Mouse (Mus musculus): Measurements from ENCODE around the gene Stra6. TPM values are rescaled to one million over a fixed set of nuclear protein-coding genes. Genes with fewer than 3 reads are reported as not detected.

Stra6 gene
- polyA plus RNA-seq, 1 experiment: 0.29 TPM

- H3ac ChIP-seq (ENCODE audit: control insufficient read depth, insufficient read length, low read depth): no peak overlapping the region
- no peaks in the 10 kb centered on the region for H3K79me3 ChIP-seq (ENCODE audit: low read depth)
- no peaks in the 10 kb centered on the region for H3K79me2 ChIP-seq (ENCODE audit: control insufficient read depth, insufficient read depth)
- H3K27me3 ChIP-seq (ENCODE audit: control insufficient read depth, insufficient read depth, insufficient read length): peaks cover under 1% of the 10 kb centered on the region
- no peaks in the 10 kb centered on the region for H3K36me3 ChIP-seq (ENCODE audit: control insufficient read depth, insufficient read depth)
- TF ChIP-seq MYOD1 (IDR thresholded peaks at IDR 0.05; ENCODE audit: control insufficient read depth, insufficient read length, low read depth) (no peak), FOSL1 (IDR thresholded peaks at IDR 0.05; ENCODE audit: insufficient read depth, low read length, poor library complexity, severe bottlenecking) (no peak)
- no peak overlapping the region for H3K4me3 ChIP-seq (ENCODE audit: insufficient read depth, poor library complexity, severe bottlenecking)
Observed at GRCm38 (mm10) chr9:58025995-58026394, 37.6 kb upstream of the Stra6 start.

DNA sequence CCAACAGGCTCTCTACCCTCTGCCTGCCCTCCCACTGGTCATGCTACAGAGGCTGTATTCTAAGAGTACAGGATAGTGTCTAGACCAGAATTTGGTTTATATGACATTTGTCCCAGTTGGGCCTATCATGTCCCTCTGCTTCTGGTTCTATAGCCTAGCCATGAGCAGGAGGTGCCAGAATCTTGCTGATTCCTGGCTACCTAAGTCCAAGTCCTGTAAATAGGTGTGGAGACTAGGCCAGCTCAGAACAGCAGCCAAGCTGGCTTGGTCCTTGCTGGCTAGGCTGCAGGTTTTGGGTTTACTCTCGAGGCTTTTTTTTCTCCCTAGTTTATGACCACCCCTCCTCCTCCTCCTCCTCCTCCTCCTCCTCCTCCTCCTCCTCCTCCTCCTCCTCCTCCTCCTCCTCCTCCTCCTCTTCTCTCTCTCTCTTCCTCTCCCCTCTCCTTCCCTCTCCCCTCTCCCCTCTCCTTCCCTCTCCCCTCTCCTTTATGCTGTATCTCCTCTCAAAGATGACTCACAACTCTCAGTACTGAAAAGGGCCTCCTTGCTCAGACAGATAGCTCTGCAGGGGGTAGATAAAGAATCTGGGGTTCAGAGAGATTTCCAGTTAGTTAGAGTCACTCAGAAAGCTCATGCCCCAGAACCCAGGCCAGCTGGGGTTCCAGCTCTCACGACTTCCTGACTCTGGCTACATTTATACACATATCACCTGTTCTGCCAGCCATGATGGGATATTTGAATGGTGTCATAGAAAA, 36.0 kb upstream of the Stra6 start:
- H3K27me3 ChIP-seq (ENCODE audit: control insufficient read depth, insufficient read depth, insufficient read length): peaks cover 7% of the 10 kb centered on the region
- no peak overlapping the region for H3ac ChIP-seq (ENCODE audit: control insufficient read depth, insufficient read length, low read depth)
- no peak overlapping the region for H3K4me3 ChIP-seq (ENCODE audit: insufficient read depth, poor library complexity, severe bottlenecking)
- TF ChIP-seq MYOG (IDR thresholded peaks at IDR 0.05; ENCODE audit: control insufficient read depth, extremely low read depth, insufficient read length) (no peak), CTCF (IDR thresholded peaks at IDR 0.05; ENCODE audit: control insufficient read depth, insufficient read depth, insufficient read length) (no peak), MAX (IDR thresholded peaks at IDR 0.05) (no peak), MYOD1 (IDR thresholded peaks at IDR 0.05; ENCODE audit: control insufficient read depth, insufficient read length, low read depth) (no peak)
- no peaks in the 10 kb centered on the region for H3K79me2 ChIP-seq (ENCODE audit: control insufficient read depth, insufficient read depth)
- H3K36me3 ChIP-seq (ENCODE audit: control insufficient read depth, insufficient read depth): no peaks in the 10 kb centered on the region
- no peaks in the 10 kb centered on the region for H3K79me3 ChIP-seq (ENCODE audit: low read depth)

DNA sequence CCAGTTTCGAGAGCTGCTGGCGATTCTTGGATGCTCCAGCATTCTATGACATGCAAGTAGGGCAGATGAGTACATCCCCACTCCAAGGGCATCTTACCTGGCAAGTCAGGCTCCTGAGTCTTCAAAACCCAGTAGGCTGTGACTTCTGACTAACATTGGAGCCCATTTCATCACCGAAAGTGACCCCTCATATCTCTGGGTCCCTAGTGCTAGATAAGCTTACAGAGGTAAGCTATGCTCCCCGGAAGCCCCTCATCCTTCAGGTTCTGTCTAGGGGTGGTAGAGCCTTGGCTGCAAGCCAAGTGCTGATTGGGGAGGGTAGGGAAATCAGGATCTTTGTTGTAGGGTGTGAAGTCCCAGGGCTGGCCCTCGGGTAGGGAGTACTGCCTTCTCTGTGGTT, 34.7 kb upstream of the Stra6 start:
- Histone ChIP-seq H3K79me3 (ENCODE audit: low read depth) (no peaks in the 10 kb centered on the region), H3ac (ENCODE audit: control insufficient read depth, insufficient read length, low read depth) (no peak overlapping the region), H3K27me3 (ENCODE audit: control insufficient read depth, insufficient read depth, insufficient read length) (peaks cover 14% of the 10 kb centered on the region), H3K36me3 (ENCODE audit: control insufficient read depth, insufficient read depth) (no peaks in the 10 kb centered on the region), H3K4me3 (ENCODE audit: insufficient read depth, poor library complexity, severe bottlenecking) (no peak overlapping the region), H3K79me2 (ENCODE audit: control insufficient read depth, insufficient read depth) (no peaks in the 10 kb centered on the region)
- TF ChIP-seq MYOG (IDR thresholded peaks at IDR 0.05; ENCODE audit: control insufficient read depth, extremely low read depth, insufficient read length) (no peak), MYOD1 (IDR thresholded peaks at IDR 0.05; ENCODE audit: control insufficient read depth, insufficient read length, low read depth) (no peak), MAX (IDR thresholded peaks at IDR 0.05) (no peak), CTCF (IDR thresholded peaks at IDR 0.05; ENCODE audit: control insufficient read depth, insufficient read depth, insufficient read length) (no peak), CEBPB (IDR thresholded peaks at IDR 0.05; ENCODE audit: low read depth) (no peak), USF1 (IDR thresholded peaks at IDR 0.05; ENCODE audit: low read depth) (no peak)

DNA sequence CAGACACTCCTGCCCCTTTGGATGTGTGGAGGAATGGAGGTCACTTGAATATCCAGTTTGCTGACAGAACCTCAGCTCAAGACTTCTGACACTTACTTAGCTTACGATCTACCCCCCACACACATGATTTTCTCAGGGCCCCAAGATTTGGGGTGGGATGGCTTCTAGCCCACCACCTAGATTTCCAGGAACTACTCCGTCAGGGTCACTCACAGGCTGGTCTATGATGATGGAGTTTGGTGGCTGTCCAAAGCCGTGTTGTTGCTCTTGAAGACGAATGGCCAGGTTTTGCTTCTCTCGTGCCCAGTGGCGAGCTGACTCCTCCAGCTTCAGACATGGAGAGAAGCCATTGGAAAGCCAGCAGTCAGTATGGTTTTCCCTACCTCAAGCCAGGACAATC, 34.0 kb upstream of the Stra6 start:
- Histone ChIP-seq H3K4me3 (ENCODE audit: insufficient read depth, poor library complexity, severe bottlenecking) (no peak overlapping the region), H3ac (ENCODE audit: control insufficient read depth, insufficient read length, low read depth) (no peak overlapping the region)
- TF ChIP-seq CTCF (IDR thresholded peaks at IDR 0.05; ENCODE audit: control insufficient read depth, insufficient read depth, insufficient read length) (no peak), MYOG (IDR thresholded peaks at IDR 0.05; ENCODE audit: control insufficient read depth, extremely low read depth, insufficient read length) (no peak), USF1 (IDR thresholded peaks at IDR 0.05; ENCODE audit: low read depth) (no peak), FOSL1 (IDR thresholded peaks at IDR 0.05; ENCODE audit: insufficient read depth, low read length, poor library complexity, severe bottlenecking) (no peak), MYOD1 (IDR thresholded peaks at IDR 0.05; ENCODE audit: control insufficient read depth, insufficient read length, low read depth) (no peak), CEBPB (IDR thresholded peaks at IDR 0.05; ENCODE audit: low read depth) (no peak), MAX (IDR thresholded peaks at IDR 0.05) (no peak)

GRCm38 (mm10) chr9:58031895-58032294, 31.7 kb upstream of the Stra6 start:
- Histone ChIP-seq H3K79me2 (ENCODE audit: control insufficient read depth, insufficient read depth) (no peaks in the 10 kb centered on the region), H3ac (ENCODE audit: control insufficient read depth, insufficient read length, low read depth) (no peak overlapping the region), H3K79me3 (ENCODE audit: low read depth) (no peaks in the 10 kb centered on the region), H3K27me3 (ENCODE audit: control insufficient read depth, insufficient read depth, insufficient read length) (peaks cover 14% of the 10 kb centered on the region), H3K36me3 (ENCODE audit: control insufficient read depth, insufficient read depth) (no peaks in the 10 kb centered on the region), H3K4me3 (ENCODE audit: insufficient read depth, poor library complexity, severe bottlenecking) (no peak overlapping the region)
- TF ChIP-seq MYOD1 (IDR thresholded peaks at IDR 0.05; ENCODE audit: control insufficient read depth, insufficient read length, low read depth) (no peak), MAX (IDR thresholded peaks at IDR 0.05) (no peak), USF1 (IDR thresholded peaks at IDR 0.05; ENCODE audit: low read depth) (no peak)

More for the DNA sequence above, 34.0 kb upstream of the Stra6 start:
- Histone ChIP-seq H3K36me3 (ENCODE audit: control insufficient read depth, insufficient read depth) (no peaks in the 10 kb centered on the region), H3K79me2 (ENCODE audit: control insufficient read depth, insufficient read depth) (no peaks in the 10 kb centered on the region), H3K27me3 (ENCODE audit: control insufficient read depth, insufficient read depth, insufficient read length) (peaks cover 14% of the 10 kb centered on the region), H3K79me3 (ENCODE audit: low read depth) (no peaks in the 10 kb centered on the region)

DNA sequence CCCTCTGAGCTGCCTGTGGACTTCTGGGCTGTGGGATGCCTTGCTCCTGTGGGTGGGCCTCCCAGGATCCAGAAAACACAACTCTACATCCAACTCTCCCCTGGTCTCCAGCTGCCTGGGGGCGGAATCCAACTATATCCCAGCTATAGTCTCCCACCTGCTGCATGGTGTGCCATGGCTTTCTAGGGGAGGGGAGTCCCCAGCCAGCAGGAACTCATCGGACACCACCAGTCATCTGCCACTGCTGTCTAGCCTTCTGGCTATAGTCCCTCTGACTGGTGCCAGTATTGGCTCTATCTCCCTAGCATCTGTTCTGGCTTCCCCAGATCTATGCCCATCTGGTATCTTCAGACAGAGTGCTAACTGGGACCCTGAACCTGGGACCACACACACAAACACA, 28.1 kb upstream of the Stra6 start:
- no peaks in the 10 kb centered on the region for H3K79me2 ChIP-seq (ENCODE audit: control insufficient read depth, insufficient read depth)
- H3ac ChIP-seq (ENCODE audit: control insufficient read depth, insufficient read length, low read depth): no peak overlapping the region
- no peaks in the 10 kb centered on the region for H3K36me3 ChIP-seq (ENCODE audit: control insufficient read depth, insufficient read depth)
- no peak overlapping the region for H3K4me3 ChIP-seq (ENCODE audit: insufficient read depth, poor library complexity, severe bottlenecking)
- TF ChIP-seq MYOG (IDR thresholded peaks at IDR 0.05; ENCODE audit: control insufficient read depth, extremely low read depth, insufficient read length) (no peak), CEBPB (IDR thresholded peaks at IDR 0.05; ENCODE audit: low read depth) (no peak), USF1 (IDR thresholded peaks at IDR 0.05; ENCODE audit: low read depth) (no peak), FOSL1 (IDR thresholded peaks at IDR 0.05; ENCODE audit: insufficient read depth, low read length, poor library complexity, severe bottlenecking) (no peak), CTCF (IDR thresholded peaks at IDR 0.05; ENCODE audit: control insufficient read depth, insufficient read depth, insufficient read length) (no peak), MAX (IDR thresholded peaks at IDR 0.05) (no peak), MYOD1 (IDR thresholded peaks at IDR 0.05; ENCODE audit: control insufficient read depth, insufficient read length, low read depth) (no peak)
- no peaks in the 10 kb centered on the region for H3K79me3 ChIP-seq (ENCODE audit: low read depth)
- H3K27me3 ChIP-seq (ENCODE audit: control insufficient read depth, insufficient read depth, insufficient read length): peaks cover 14% of the 10 kb centered on the region
